Mouse (Mus musculus): ENCODE results near the gene Srsf9. TPM values are rescaled to one million over a fixed set of nuclear protein-coding genes. Genes with fewer than 3 reads are reported as not detected.

Gene Srsf9
- polyA plus RNA-seq, 1 experiment from 2014 or later, result 165 TPM

DNA sequence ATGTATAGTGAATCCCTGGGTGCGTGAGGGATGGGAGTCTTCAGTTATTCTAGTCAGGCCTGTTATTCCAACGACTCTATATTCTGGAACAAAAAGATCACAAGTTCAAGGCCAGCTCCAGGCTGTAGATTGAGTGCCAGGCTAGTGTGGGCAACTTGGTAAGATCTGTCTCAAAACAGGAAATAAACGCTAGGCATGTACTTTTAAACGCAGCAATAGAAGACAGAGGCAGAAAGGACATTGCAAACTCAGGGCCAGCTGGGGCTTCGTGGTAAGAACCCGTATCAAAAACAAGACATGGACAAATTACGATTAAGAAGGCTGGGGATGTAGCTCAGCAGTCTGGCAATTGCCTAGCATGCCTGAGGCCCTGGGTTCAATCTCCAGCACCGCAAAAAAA is 32.5 kb downstream of the Srsf9 start:
- Histone ChIP-seq H3K4me2 (ENCODE audit: low read length) (no peak overlapping the region), H3K9me3 (replicated peaks; ENCODE audit: control insufficient read depth, low read length) (no peaks in the 10 kb centered on the region), H3K4me3 (ENCODE audit: low read depth, low read length) (no peak overlapping the region), H3K36me3 (ENCODE audit: control insufficient read depth, insufficient read depth, low read length) (no peaks in the 10 kb centered on the region), H3K9ac (ENCODE audit: low read length) (no peak overlapping the region), H3K4me1 (ENCODE audit: control insufficient read depth, insufficient read depth, low read length) (no peaks in the 10 kb centered on the region), H3K27me3 (replicated peaks; ENCODE audit: control insufficient read depth, insufficient read depth, low read length) (no peaks in the 10 kb centered on the region), H3K27ac (ENCODE audit: low read depth, low read length) (no peak overlapping the region)
- DNase-seq (ENCODE audit: low spot score) (no peak), ATAC-seq (no peak)
- 87% methylated on average over 8 of the region's 8 CpGs for WGBS

- DNase-seq (ENCODE audit: low spot score), result no peak
- Histone ChIP-seq H3K4me1 (ENCODE audit: control insufficient read depth, insufficient read depth, low read length) (no peaks in the 10 kb centered on the region), H3K36me3 (ENCODE audit: control insufficient read depth, insufficient read depth, low read length) (no peaks in the 10 kb centered on the region), H3K9me3 (replicated peaks; ENCODE audit: control insufficient read depth, low read length) (no peaks in the 10 kb centered on the region), H3K9ac (ENCODE audit: low read length) (no peak overlapping the region), H3K4me3 (ENCODE audit: low read depth, low read length) (no peak overlapping the region), H3K27me3 (replicated peaks; ENCODE audit: control insufficient read depth, insufficient read depth, low read length) (no peaks in the 10 kb centered on the region), H3K4me2 (ENCODE audit: low read length) (no peak overlapping the region), H3K27ac (ENCODE audit: low read depth, low read length) (no peak overlapping the region; the same call in 1 of the 2 replicates)
- 67% methylated on average over 5 of the region's 5 CpGs for WGBS
- ATAC-seq, result no peak
These were observed 32.9 kb downstream of the Srsf9 start for GRCm38 (mm10) chr5:115359851-115360372.

DNA sequence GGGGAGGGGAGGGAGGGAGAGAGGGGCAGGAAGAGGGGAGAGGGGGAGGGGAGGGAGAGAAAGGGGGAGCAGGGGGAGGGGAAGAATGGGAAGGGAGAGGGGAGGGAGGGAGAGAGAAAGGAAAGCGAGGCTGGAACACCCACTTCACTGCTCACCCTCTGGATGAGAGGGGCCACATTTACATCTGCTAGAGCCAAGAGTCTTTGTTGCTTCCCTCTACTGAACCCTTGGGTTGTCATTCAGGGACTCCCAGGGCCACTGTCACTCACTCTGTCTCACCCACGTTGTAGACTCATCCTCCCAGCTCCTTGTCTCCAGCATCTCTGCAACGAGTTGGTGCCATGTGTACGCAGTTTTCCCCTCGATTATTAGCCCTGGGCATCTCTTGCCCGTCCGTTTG is 35.2 kb downstream of the Srsf9 start:
- Histone ChIP-seq H3K9me3 (replicated peaks; ENCODE audit: control insufficient read depth, low read length) (no peaks in the 10 kb centered on the region), H3K36me3 (ENCODE audit: control insufficient read depth, insufficient read depth, low read length) (no peaks in the 10 kb centered on the region), H3K9ac (ENCODE audit: low read length) (no peak overlapping the region), H3K4me2 (ENCODE audit: low read length) (no peak overlapping the region), H3K4me1 (ENCODE audit: control insufficient read depth, insufficient read depth, low read length) (no peaks in the 10 kb centered on the region), H3K27me3 (replicated peaks; ENCODE audit: control insufficient read depth, insufficient read depth, low read length) (no peaks in the 10 kb centered on the region), H3K4me3 (ENCODE audit: low read depth, low read length) (no peak overlapping the region), H3K27ac (ENCODE audit: low read depth, low read length) (no peak overlapping the region)
- ATAC-seq (no peak), DNase-seq (ENCODE audit: low spot score) (no peak)
- WGBS, result 43% methylated on average over 7 of the region's 7 CpGs

GRCm38 (mm10) chr5:115362819-115363714 is 36.1 kb downstream of the Srsf9 start:
- no peak overlapping the region for H3K4me2 ChIP-seq (ENCODE audit: low read length)
- H3K4me3 ChIP-seq (ENCODE audit: low read depth, low read length), result no peak overlapping the region
- H3K36me3 ChIP-seq (ENCODE audit: control insufficient read depth, insufficient read depth, low read length), result no peaks in the 10 kb centered on the region
- H3K27me3 ChIP-seq (replicated peaks; ENCODE audit: control insufficient read depth, insufficient read depth, low read length), result no peaks in the 10 kb centered on the region
- peak overlapping the region; percentile 50 for H3K27ac ChIP-seq (ENCODE audit: low read depth, low read length)
- DNase-seq (ENCODE audit: low spot score), result peak; percentile 49
- peak; percentile 67; the same call in 1 of the 2 replicates for ATAC-seq
- no peaks in the 10 kb centered on the region for H3K9me3 ChIP-seq (replicated peaks; ENCODE audit: control insufficient read depth, low read length)
- no peaks in the 10 kb centered on the region for H3K4me1 ChIP-seq (ENCODE audit: control insufficient read depth, insufficient read depth, low read length)
- H3K9ac ChIP-seq (ENCODE audit: low read length), result peak overlapping the region; percentile 35
- 24% methylated on average over 19 of the region's 19 CpGs for WGBS

GRCm38 (mm10) chr5:115364782-115365181 is 37.8 kb downstream of the Srsf9 start:
- Histone ChIP-seq H3K27ac (ENCODE audit: low read depth, low read length) (no peak overlapping the region), H3K4me1 (ENCODE audit: control insufficient read depth, insufficient read depth, low read length) (no peaks in the 10 kb centered on the region), H3K9ac (ENCODE audit: low read length) (no peak overlapping the region), H3K4me3 (ENCODE audit: low read depth, low read length) (no peak overlapping the region), H3K9me3 (replicated peaks; ENCODE audit: control insufficient read depth, low read length) (no peaks in the 10 kb centered on the region), H3K36me3 (ENCODE audit: control insufficient read depth, insufficient read depth, low read length) (no peaks in the 10 kb centered on the region), H3K4me2 (ENCODE audit: low read length) (no peak overlapping the region), H3K27me3 (replicated peaks; ENCODE audit: control insufficient read depth, insufficient read depth, low read length) (no peaks in the 10 kb centered on the region)
- DNase-seq (ENCODE audit: low spot score) (no peak), ATAC-seq (no peak)
- WGBS, result 94% methylated on average over 4 of the region's 4 CpGs

DNA sequence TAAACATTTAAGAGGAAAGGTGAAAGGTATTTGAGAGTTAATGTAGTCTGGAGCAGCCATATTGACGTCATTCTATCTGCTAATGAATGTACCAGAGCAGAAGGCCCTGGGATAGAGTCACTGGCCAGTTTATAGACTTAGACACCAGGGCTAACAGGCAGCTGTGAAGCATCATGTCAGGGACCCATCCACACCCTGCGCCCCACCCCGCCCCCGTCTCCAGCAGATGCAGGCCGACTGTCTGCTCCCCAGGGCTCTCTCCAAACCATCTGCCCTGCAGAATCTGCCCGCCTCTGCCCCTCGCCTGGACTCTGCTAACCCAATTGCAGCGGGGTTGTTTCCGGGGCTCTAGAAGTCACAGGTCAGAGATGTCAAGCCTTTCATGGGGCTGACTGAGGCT is 44.8 kb downstream of the Srsf9 start:
- no peaks in the 10 kb centered on the region for H3K27me3 ChIP-seq (replicated peaks; ENCODE audit: control insufficient read depth, insufficient read depth, low read length)
- H3K4me2 ChIP-seq (ENCODE audit: low read length), result no peak overlapping the region
- 0 out of 2 replicates have a peak, but pooled peaks cover 4% of the 10 kb centered on the region for H3K4me1 ChIP-seq (ENCODE audit: control insufficient read depth, insufficient read depth, low read length)
- no peaks in the 10 kb centered on the region for H3K36me3 ChIP-seq (ENCODE audit: control insufficient read depth, insufficient read depth, low read length)
- H3K4me3 ChIP-seq (ENCODE audit: low read depth, low read length), result no peak overlapping the region
- DNase-seq (ENCODE audit: low spot score), result no peak
- H3K9ac ChIP-seq (ENCODE audit: low read length), result no peak overlapping the region
- H3K9me3 ChIP-seq (replicated peaks; ENCODE audit: control insufficient read depth, low read length), result no peaks in the 10 kb centered on the region
- no peak for ATAC-seq
- 68% methylated on average over 9 of the region's 9 CpGs for WGBS
- no peak overlapping the region for H3K27ac ChIP-seq (ENCODE audit: low read depth, low read length)

- Histone ChIP-seq H3K4me3 (ENCODE audit: low read depth, low read length) (peak overlapping the region; percentile 8; the same call in 1 of the 2 replicates), H3K4me1 (ENCODE audit: control insufficient read depth, insufficient read depth, low read length) (0 out of 2 replicates have a peak, but pooled peaks cover 4% of the 10 kb centered on the region), H3K9me3 (replicated peaks; ENCODE audit: control insufficient read depth, low read length) (no peaks in the 10 kb centered on the region), H3K9ac (ENCODE audit: low read length) (peak overlapping the region; percentile 45; the same call in 1 of the 2 replicates), H3K36me3 (ENCODE audit: control insufficient read depth, insufficient read depth, low read length) (no peaks in the 10 kb centered on the region), H3K27me3 (replicated peaks; ENCODE audit: control insufficient read depth, insufficient read depth, low read length) (no peaks in the 10 kb centered on the region), H3K4me2 (ENCODE audit: low read length) (peak overlapping the region; percentile 41), H3K27ac (ENCODE audit: low read depth, low read length) (peak overlapping the region; percentile 67)
- peak; percentile 93 for DNase-seq (ENCODE audit: low spot score)
- peak; percentile 95 for ATAC-seq
- 3% methylated on average over 26 of the region's 26 CpGs for WGBS
These were observed 46.6 kb downstream of the Srsf9 start for GRCm38 (mm10) chr5:115373441-115374203.

- no peak for ATAC-seq
- Histone ChIP-seq H3K4me2 (ENCODE audit: low read length) (peak overlapping the region; percentile 41), H3K36me3 (ENCODE audit: control insufficient read depth, insufficient read depth, low read length) (no peaks in the 10 kb centered on the region), H3K9me3 (replicated peaks; ENCODE audit: control insufficient read depth, low read length) (no peaks in the 10 kb centered on the region), H3K9ac (ENCODE audit: low read length) (peak overlapping the region; percentile 45; the same call in 1 of the 2 replicates), H3K27ac (ENCODE audit: low read depth, low read length) (peak overlapping the region; percentile 67), H3K4me1 (ENCODE audit: control insufficient read depth, insufficient read depth, low read length) (0 out of 2 replicates have a peak, but pooled peaks cover 4% of the 10 kb centered on the region), H3K27me3 (replicated peaks; ENCODE audit: control insufficient read depth, insufficient read depth, low read length) (no peaks in the 10 kb centered on the region), H3K4me3 (ENCODE audit: low read depth, low read length) (peak overlapping the region; percentile 8; the same call in 1 of the 2 replicates)
- 6% methylated on average over 11 of the region's 11 CpGs for WGBS
- no peak for DNase-seq (ENCODE audit: low spot score)
These were observed 47.3 kb downstream of the Srsf9 start for GRCm38 (mm10) chr5:115374204-115374820.

Data from forebrain, embryonic 14.5 days (tissue).